In genomic region chr4:58890035-58890782, GRCm38 (mm10) we compare ENCODE assay signal across 24 mouse cellular contexts. TPM values are rescaled to one million over a fixed set of nuclear protein-coding genes. Genes with fewer than 3 reads are reported as not detected.
DNase-seq lines count a peak whose midpoint lies in the region; ATAC-seq and TF ChIP-seq lines count a peak whose summit lies in the region.
"Had no signal": no experiment of that assay in that cellular context is flagged by ENCODE, and none has a peak within 500 bp of the region (broad histone marks: within the 10 kb centered on the region; RNA-seq: fewer than 3 reads in every experiment).

No protein-coding gene starts in this region.

- H3K9me3 ChIP-seq in MEL (replicated peaks; ENCODE audit: insufficient read depth, low read length): no peaks in the 10 kb centered on the region
- H3K9me3 ChIP-seq in liver, embryonic 11.5 days (ENCODE audit: control insufficient read depth, low read length): no peaks in the 10 kb centered on the region
- H3K9me3 ChIP-seq in liver, embryonic 15.5 days (replicated peaks): no peaks in the 10 kb centered on the region
- no peaks in the 10 kb centered on the region for H3K9me3 ChIP-seq in forebrain, embryonic 16.5 days (ENCODE audit: control insufficient read depth, low read length)
- H3K9me3 ChIP-seq: embryonic facial prominence, embryonic 13.5 days; G1E; heart, embryonic 12.5 days had no signal

- peak; percentile 88 for ATAC-seq in liver, embryonic 11.5 days (replicated peaks; ENCODE audit: low FRiP score)
- peak; percentile 82 for ATAC-seq in liver, embryonic 15.5 days (ENCODE audit: insufficient read depth)
- ATAC-seq in megakaryocyte-erythroid progenitor cell, adult 5-6 weeks (replicated peaks; ENCODE audit: low FRiP score, low TSS enrichment, poor library complexity, severe bottlenecking): peak; percentile 85
- ATAC-seq in forebrain, embryonic 16.5 days: no peak
- ATAC-seq: CD4-positive, CD25-positive, alpha-beta regulatory T cell, adult 4 months; forebrain, postnatal 0 days; hindbrain, embryonic 16.5 days; inflammation-experienced regulatory T-cells, adult 6 months had no signal

- no peak for TF ChIP-seq POLR2A in MEL (IDR thresholded peaks at IDR 0.05; ENCODE audit: control insufficient read depth in 1 of 2, insufficient read depth in 1 of 2, low read depth in 1 of 2, low read length in 2 of 2, poor library complexity in 1 of 2)
- TF ChIP-seq POLR2A in cerebellum, adult 2 months (IDR thresholded peaks at IDR 0.05; ENCODE audit: borderline replicate concordance, insufficient read depth, low read length): no peak

- H3K4me3 ChIP-seq in MEL (ENCODE audit: control insufficient read depth in 1 of 2, insufficient read depth in 1 of 2, low read depth in 2 of 2, low read length in 2 of 2): no peak overlapping the region
- H3K4me3 ChIP-seq in liver, embryonic 11.5 days (ENCODE audit: low read depth, low read length): no peak overlapping the region
- no peak overlapping the region for H3K4me3 ChIP-seq in liver, embryonic 15.5 days (replicated peaks)
- H3K4me3 ChIP-seq in forebrain, embryonic 16.5 days (replicated peaks; ENCODE audit: low read length): no peak overlapping the region
- no peak overlapping the region for H3K4me3 ChIP-seq in cerebellum, adult 2 months (replicated peaks; ENCODE audit: insufficient read depth, low read depth, low read length)
- H3K4me3 ChIP-seq: embryonic facial prominence, embryonic 13.5 days; heart, embryonic 12.5 days had no signal

- H3K9ac ChIP-seq in MEL (ENCODE audit: control insufficient read depth, low read depth, low read length, poor library complexity, severe bottlenecking): no peak overlapping the region
- no peak overlapping the region for H3K9ac ChIP-seq in liver, embryonic 11.5 days (ENCODE audit: low read depth, low read length)
- H3K9ac ChIP-seq in liver, embryonic 15.5 days: no peak overlapping the region
- H3K9ac ChIP-seq in forebrain, embryonic 16.5 days (replicated peaks; ENCODE audit: low read depth, low read length): no peak overlapping the region
- H3K9ac ChIP-seq: embryonic facial prominence, embryonic 13.5 days; forebrain, postnatal 0 days; heart, embryonic 12.5 days had no signal

- H3K79me2 ChIP-seq in MEL (ENCODE audit: control insufficient read depth, insufficient read depth, low read length, poor library complexity): peaks cover 58% of the 10 kb centered on the region

- peaks cover 14 to 43% of the 10 kb centered on the region in 2 experiments for H3K4me1 ChIP-seq in MEL (ENCODE audit: control insufficient read depth in 1 of 2, insufficient read depth in 2 of 2, low read length in 2 of 2)
- H3K4me1 ChIP-seq in liver, embryonic 11.5 days (replicated peaks; ENCODE audit: control insufficient read depth, insufficient read depth, low read length): peaks cover 31% of the 10 kb centered on the region
- H3K4me1 ChIP-seq in liver, embryonic 15.5 days (replicated peaks): peaks cover 59% of the 10 kb centered on the region
- H3K4me1 ChIP-seq in forebrain, embryonic 16.5 days (replicated peaks; ENCODE audit: control insufficient read depth, insufficient read depth, low read length): no peaks in the 10 kb centered on the region
- H3K4me1 ChIP-seq in cerebellum, adult 2 months (ENCODE audit: control insufficient read depth, insufficient read depth, low read length): peaks cover 2% of the 10 kb centered on the region; the same call in 1 of the 2 replicates
- H3K4me1 ChIP-seq: embryonic facial prominence, embryonic 13.5 days had no signal

- DNase-seq in MEL (ENCODE audit: low read depth, low spot score): no peak
- no peak for DNase-seq in liver, embryonic 11.5 days (ENCODE audit: low spot score)
- no peak for DNase-seq in gastrocnemius, postnatal 14 days
- DNase-seq in cerebellum, adult 2 months: no peak
- DNase-seq: adrenal gland, postnatal 14 days; B cell, adult 2 months; cerebellum, adult 11-12 months; cerebellum, adult 9-11 months; cerebellum, postnatal 36 days; forebrain, postnatal 0 days; gastrocnemius, postnatal 25 days had no signal

- WGBS in liver, embryonic 11.5 days: 59% methylated on average over 4 of the region's 4 CpGs
- whole genome bisulfite sequencing in liver, embryonic 15.5 days (ENCODE audit: insufficient replicate concordance): 42% methylated on average over 4 of the region's 4 CpGs
- 87% methylated on average over 4 of the region's 4 CpGs for WGBS in forebrain, embryonic 16.5 days
- WGBS in cerebellum, adult 2 months: 92% methylated on average over 4 of the region's 4 CpGs

- peaks cover 7 to 52% of the 10 kb centered on the region in 2 experiments for H3K36me3 ChIP-seq in MEL (ENCODE audit: control insufficient read depth in 1 of 2, insufficient read depth in 2 of 2, low read length in 2 of 2)
- no peaks in the 10 kb centered on the region for H3K36me3 ChIP-seq in liver, embryonic 11.5 days (ENCODE audit: control insufficient read depth, insufficient read depth, low read length)
- H3K36me3 ChIP-seq in liver, embryonic 15.5 days (replicated peaks): no peaks in the 10 kb centered on the region
- no peaks in the 10 kb centered on the region for H3K36me3 ChIP-seq in forebrain, embryonic 16.5 days (ENCODE audit: control insufficient read depth, insufficient read depth)
- H3K36me3 ChIP-seq: embryonic facial prominence, embryonic 13.5 days; heart, embryonic 12.5 days had no signal

- no peaks in the 10 kb centered on the region for H3K27me3 ChIP-seq in MEL (ENCODE audit: control insufficient read depth in 1 of 2, insufficient read depth in 2 of 2, low read length in 2 of 2)
- H3K27me3 ChIP-seq in liver, embryonic 11.5 days (replicated peaks; ENCODE audit: control insufficient read depth, insufficient read depth, low read length): no peaks in the 10 kb centered on the region
- H3K27me3 ChIP-seq in liver, embryonic 15.5 days: no peaks in the 10 kb centered on the region
- H3K27me3 ChIP-seq in forebrain, embryonic 16.5 days (replicated peaks; ENCODE audit: control insufficient read depth, insufficient read depth, low read length): no peaks in the 10 kb centered on the region
- H3K27me3 ChIP-seq in cerebellum, adult 2 months (ENCODE audit: control insufficient read depth, insufficient read depth, low read length): no peaks in the 10 kb centered on the region
- H3K27me3 ChIP-seq: embryonic facial prominence, embryonic 13.5 days; heart, embryonic 12.5 days had no signal

- intact Hi-C loops in gastrocnemius, postnatal 14 days (cut with DNase I; ENCODE audit: low total_unique reads): no loop called here

- TF ChIP-seq CTCF in MEL (IDR thresholded peaks at IDR 0.05 in 2 of 3, conservative IDR thresholded peaks at IDR 0.05 in 1 of 3; ENCODE audit: control insufficient read depth in 1 of 3, insufficient read depth in 1 of 3, low read depth in 2 of 3, low read length in 3 of 3, poor library complexity in 1 of 3, severe bottlenecking in 1 of 3): no peak
- no peak for TF ChIP-seq CTCF in cerebellum, adult 2 months (IDR thresholded peaks at IDR 0.05; ENCODE audit: borderline replicate concordance, insufficient read depth, low read depth, low read length)

- TF ChIP-seq EP300 in MEL (IDR thresholded peaks at IDR 0.05; ENCODE audit: low read depth in 1 of 2, low read length in 2 of 2): peak in 1 of 2 experiments; percentile 38; a peak in 1 of 4 replicates

- H3K27ac ChIP-seq in MEL (ENCODE audit: control insufficient read depth, low read depth, low read length): no peak overlapping the region
- H3K27ac ChIP-seq in liver, embryonic 11.5 days (ENCODE audit: low read depth, low read length): peak overlapping the region; percentile 65
- peak overlapping the region; percentile 51 for H3K27ac ChIP-seq in liver, embryonic 15.5 days (replicated peaks)
- no peak overlapping the region for H3K27ac ChIP-seq in forebrain, embryonic 16.5 days (ENCODE audit: low read length)
- H3K27ac ChIP-seq in cerebellum, adult 2 months (ENCODE audit: insufficient read depth, low read length): no peak overlapping the region
- H3K27ac ChIP-seq: embryonic facial prominence, embryonic 13.5 days had no signal

- H3K4me2 ChIP-seq in liver, embryonic 11.5 days: peak overlapping the region; percentile 40
- H3K4me2 ChIP-seq in liver, embryonic 15.5 days: peak overlapping the region; percentile 29
- H3K4me2 ChIP-seq in forebrain, embryonic 16.5 days (ENCODE audit: low read length): no peak overlapping the region
- H3K4me2 ChIP-seq: embryonic facial prominence, embryonic 13.5 days; heart, embryonic 12.5 days had no signal

- no peak for TF ChIP-seq RAD21 in MEL (IDR thresholded peaks at IDR 0.05; ENCODE audit: low read depth, low read length)

TF ChIP-seq in MEL, 35 proteins besides CTCF, POLR2A, EP300 and RAD21 (continues in another document):
- peak; percentile 53; the same call in 1 of the 2 replicates for TF ChIP-seq GATA1 (IDR thresholded peaks at IDR 0.05; ENCODE audit: low read depth, low read length)
- TF ChIP-seq ZKSCAN1 (IDR thresholded peaks at IDR 0.05; ENCODE audit: low read depth, low read length): peak; percentile 77; the same call in 1 of the 2 replicates
- TF ChIP-seq E2F4 (IDR thresholded peaks at IDR 0.05; ENCODE audit: borderline replicate concordance, low read depth, low read length): no peak
- no peak for TF ChIP-seq NELFE (IDR thresholded peaks at IDR 0.05; ENCODE audit: low read depth, low read length)

RNA-seq across cellular contexts. Expression of gene Ecpas, which starts 22.3 kb away (rescaled TPM):
- total RNA-seq in MEL (2012; rRNA removed): 37.8 and 52.1 TPM in 2 replicates
- 100 to 1,000 TPM in 1 of 2 experiments, 10 to 100 TPM in 1; 57.6 to 161 TPM for polyA plus RNA-seq in MEL (2012; ENCODE audit: insufficient read depth in 1 of 2, insufficient read length in 2 of 2, low read depth in 1 of 2, low replicate concordance in 2 of 2, missing spikeins in 1 of 2)
- 43.0 and 44.8 TPM in 2 replicates for polyA plus RNA-seq in liver, embryonic 11.5 days (2014; fragmentation: Nextera tagmentation; extraction: Ambion mirVana)
- 14.3 and 14.7 TPM in 2 replicates for polyA plus RNA-seq in liver, embryonic 15.5 days (2015; fragmentation: Nextera tagmentation; extraction: Ambion mirVana)
- total RNA-seq in megakaryocyte-erythroid progenitor cell, adult 5-6 weeks (2014; fragmentation: Nextera tagmentation): 78.4 and 95.1 TPM in 2 replicates
- total RNA-seq in megakaryocyte-erythroid progenitor cell, adult 5-6 weeks (2017): 69.0 and 101 TPM in 2 replicates
- 100 to 1,000 TPM; 206 to 221 TPM for total RNA-seq in gastrocnemius, postnatal 14 days (2021)
- polyA plus RNA-seq in forebrain, embryonic 16.5 days (2015; fragmentation: Nextera tagmentation; extraction: Ambion mirVana): 28.8 and 32.5 TPM in 2 replicates
- polyA plus RNA-seq in cerebellum, adult 2 months (2012; rRNA removed): 41.3 and 41.8 TPM in 2 replicates

RNA-seq across cellular contexts. Expression of gene Zkscan16, which starts 53.2 kb away (rescaled TPM):
- total RNA-seq in MEL (2012; rRNA removed): not detected in 2 replicates
- polyA plus RNA-seq in MEL (2012; ENCODE audit: insufficient read depth in 1 of 2, insufficient read length in 2 of 2, low read depth in 1 of 2, low replicate concordance in 2 of 2, missing spikeins in 1 of 2): not detected
- 0.21 and 0.29 TPM in 2 replicates for polyA plus RNA-seq in liver, embryonic 11.5 days (2014; fragmentation: Nextera tagmentation; extraction: Ambion mirVana)
- 0.02 and 0.05 TPM in 2 replicates for polyA plus RNA-seq in liver, embryonic 15.5 days (2015; fragmentation: Nextera tagmentation; extraction: Ambion mirVana)
- not detected in 2 replicates for total RNA-seq in megakaryocyte-erythroid progenitor cell, adult 5-6 weeks (2014; fragmentation: Nextera tagmentation)
- total RNA-seq in megakaryocyte-erythroid progenitor cell, adult 5-6 weeks (2017): not detected in 2 replicates
- under 1 TPM; 0.16 to 0.18 TPM for total RNA-seq in gastrocnemius, postnatal 14 days (2021)
- 1.3 and 1.7 TPM in 2 replicates for polyA plus RNA-seq in forebrain, embryonic 16.5 days (2015; fragmentation: Nextera tagmentation; extraction: Ambion mirVana)
- 8.1 and 9.0 TPM in 2 replicates for polyA plus RNA-seq in cerebellum, adult 2 months (2012; rRNA removed)
- total RNA-seq: gastrocnemius, adult 18-20 months; gastrocnemius, postnatal 25 days; granulocyte monocyte progenitor cell, adult 5-6 weeks; heart, postnatal 25 days had no signal
- polyA plus RNA-seq: CD4-positive, CD25-positive, alpha-beta regulatory T cell, adult 4 months; G1E; heart, embryonic 16.5 days; inflammation-experienced regulatory T-cells, adult 6 months had no signal

Comparison
In these comparisons a context has a peak if more than half of its experiments do, and no peak if none do; other contexts are left out.
1. H3K27ac ChIP-seq: peak in liver, embryonic 11.5 days (single experiment) and liver, embryonic 15.5 days (single experiment); none in MEL (single experiment), forebrain, embryonic 16.5 days (single experiment) and cerebellum, adult 2 months (single experiment).